Mouse (Mus musculus) gastrocnemius, postnatal 36 days (tissue): ENCODE data around the gene Gm43720. TPM values are rescaled to one million over a fixed set of nuclear protein-coding genes. Genes with fewer than 3 reads are reported as not detected.

Source experiments
- DNase-seq, 2 experiments: peaks; one replicate each; pipeline ENCODE4 v3.0.0; 2022
- intact Hi-C: fragments of 180-260 bp; cut with DNase I; formaldehyde crosslinking; loops from one replicate; pipeline ENCODE4 v1.15.1; 2025
- long read RNA-seq, 2 experiments: library from polyadenylated mRNA; stranded (forward); transcript quantifications; one replicate each; pipeline ENCODE4 v2.0.0; 2021
- total RNA-seq, 2 experiments: library from RNA; stranded (reverse); gene quantifications; 2 replicates each; pipeline ENCODE4 v1.2.3; 2021

Gm43720 gene
- not detected for total RNA-seq
- long read RNA-seq, experiment 1 = 0 reads
- long read RNA-seq, experiment 2 = 0 reads

GRCm38 (mm10) chr5:138279585-138280424, at the start of gene Gm43720, which contains the start of the genes Gpc2 and Stag3:
Gene Gm43720 (minus strand): TSS chr5:138279958.
Gene Gpc2 (minus strand): TSS chr5:138280005.
Gene Stag3 (plus strand): TSS chr5:138280240.
- intact Hi-C loops = no loop called here
- DNase-seq = peak; percentile 67 to 69

- intact Hi-C loops = no loop called here
- DNase-seq = no peak
Measured at GRCm38 (mm10) chr5:138312795-138313194, 33.0 kb upstream of the Gm43720 start.

- intact Hi-C loops = no loop called here
- DNase-seq = no peak
Measured at GRCm38 (mm10) chr5:138299613-138300012, 19.9 kb upstream of the Gm43720 start.

- intact Hi-C loops = no loop called here
- no peak for DNase-seq
Measured at GRCm38 (mm10) chr5:138294158-138294557, 14.4 kb upstream of the Gm43720 start.

DNA sequence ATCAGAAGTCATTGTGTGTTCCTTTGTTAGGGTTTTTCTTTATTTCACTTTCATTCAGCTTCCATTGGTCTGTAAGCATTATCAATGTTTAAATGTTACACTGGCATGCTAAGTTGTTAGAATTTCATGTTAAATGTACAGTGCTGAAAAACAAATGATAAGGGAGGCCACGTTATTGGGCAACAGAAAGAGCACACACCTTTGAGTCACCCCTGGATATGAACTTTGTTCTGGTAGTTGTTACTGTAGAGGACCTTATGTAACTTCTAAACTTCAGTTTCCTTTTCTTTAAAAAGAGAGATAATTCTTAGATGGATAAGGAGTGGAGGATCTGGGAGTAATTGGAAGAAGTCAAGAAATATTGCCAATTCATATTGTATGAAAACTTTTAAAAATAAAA, 11.9 kb upstream of the Gm43720 start:
- DNase-seq = no peak
- intact Hi-C loops = no loop called here

DNA sequence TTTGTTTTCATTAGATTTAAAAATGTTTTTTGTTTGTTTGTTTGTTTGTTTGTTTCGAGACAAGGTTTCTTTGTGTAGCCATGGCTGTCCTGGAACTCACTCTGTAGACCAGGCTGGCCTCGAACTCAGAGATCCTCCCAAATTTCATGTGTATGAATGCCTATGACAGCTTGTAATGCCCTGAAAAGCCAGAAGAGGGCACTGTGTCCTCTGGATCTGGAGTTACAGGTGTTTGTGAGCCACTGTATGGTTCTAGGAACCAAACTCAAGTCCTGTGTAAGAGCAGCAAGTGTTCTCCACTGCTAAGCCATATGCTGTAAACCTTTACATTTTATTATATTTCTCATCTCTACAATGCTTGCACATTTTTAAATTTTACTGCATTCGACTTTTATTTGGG, 8.1 kb upstream of the Gm43720 start:
- no peak for DNase-seq
- intact Hi-C loops = no loop called here

GRCm38 (mm10) chr5:138283540-138283939, 3.8 kb upstream of the Gm43720 start:
- DNase-seq = no peak
- intact Hi-C loops = no loop called here

- intact Hi-C loops = no loop called here
- no peak for DNase-seq
Measured at GRCm38 (mm10) chr5:138281798-138282197, 2.0 kb upstream of the Gm43720 start.

- intact Hi-C loops = no loop called here
Measured at GRCm38 (mm10) chr5:138280829-138281228, 1.1 kb upstream of the Gm43720 start.

GRCm38 (mm10) chr5:138280425-138280768, 639 bp upstream of the Gm43720 start:
- DNase-seq = no peak
- intact Hi-C loops = no loop called here

More at GRCm38 (mm10) chr5:138280829-138281228, 1.1 kb upstream of the Gm43720 start:
- no peak for DNase-seq

DNA sequence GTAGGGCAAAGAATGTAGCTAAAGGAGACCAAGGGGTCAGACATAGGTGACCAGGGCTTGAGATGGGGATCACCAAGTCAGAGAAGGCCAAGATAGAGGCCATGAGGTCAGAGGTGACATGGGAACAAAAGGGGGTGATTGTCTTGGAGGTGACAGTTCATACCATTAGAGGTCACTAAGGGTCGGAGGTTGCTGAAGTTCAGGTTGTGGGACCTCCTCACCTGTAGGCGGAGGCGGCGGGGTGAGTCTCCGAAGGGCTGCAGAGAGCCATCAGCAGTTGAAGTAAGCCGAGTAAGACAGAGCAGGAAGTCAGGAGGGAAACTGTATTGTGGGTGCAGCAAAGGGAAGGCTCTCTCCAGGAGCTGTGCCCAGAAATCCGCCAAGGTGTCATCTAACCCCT, 1.8 kb downstream of the Gm43720 start:
- no peak for DNase-seq
- intact Hi-C loops = no loop called here

GRCm38 (mm10) chr5:138275216-138276050, 4.3 kb downstream of the Gm43720 start:
- no peak for DNase-seq
- intact Hi-C loops = no loop called here

DNA sequence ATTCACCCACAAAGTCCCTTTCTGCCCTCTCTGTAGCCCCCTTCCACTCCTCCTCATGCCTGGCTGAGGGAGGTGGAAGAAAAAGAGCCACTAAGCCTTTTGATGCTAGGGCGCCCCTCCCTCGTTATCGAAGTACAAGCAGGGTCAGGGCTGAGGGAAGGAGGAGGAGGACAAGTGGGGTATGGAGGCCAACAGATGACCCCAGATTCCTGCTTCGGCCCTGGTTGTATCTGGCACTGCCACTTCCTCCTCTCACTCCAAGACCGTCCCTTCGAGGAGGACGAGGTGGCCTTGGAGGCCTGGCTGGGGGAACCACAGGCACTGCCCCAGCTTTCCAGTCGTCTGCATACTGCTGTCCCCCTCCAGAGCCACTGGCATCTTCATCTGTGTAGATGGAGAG, 5.6 kb downstream of the Gm43720 start:
- no peak for DNase-seq
- intact Hi-C loops = no loop called here

DNA sequence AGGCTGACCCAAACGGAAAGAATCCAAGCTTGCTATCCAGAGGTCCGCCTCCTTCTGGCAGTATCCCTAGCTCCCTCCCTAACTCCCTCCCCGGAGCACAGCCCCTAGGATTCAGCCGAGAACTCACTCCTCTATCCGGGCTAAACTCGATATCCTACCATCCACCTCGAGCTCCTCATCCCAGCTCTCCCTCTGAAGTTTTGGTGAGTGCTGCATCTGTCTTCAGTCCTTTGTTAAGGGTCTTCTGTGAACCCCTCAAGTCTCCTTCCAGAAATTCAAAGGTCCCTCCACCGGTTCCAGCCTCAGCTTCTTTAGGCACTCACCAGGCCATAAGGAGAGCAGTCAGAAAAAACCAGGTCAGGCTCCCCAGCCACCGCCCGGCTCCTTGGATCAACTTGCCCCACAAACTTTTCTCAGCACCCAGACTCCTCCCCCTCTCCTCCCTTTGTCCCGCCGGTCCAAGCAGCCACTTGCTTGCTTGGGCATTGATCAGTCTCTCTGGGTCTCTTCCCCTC, 7.3 kb downstream of the Gm43720 start, which contains the start of gene Gal3st4:
Gene Gal3st4 (minus strand): TSS at position 432 of the 515 bp plus-strand sequence.
- intact Hi-C loops = no loop called here
- no peak for DNase-seq

- no peak for DNase-seq
- intact Hi-C loops = no loop called here
Measured at GRCm38 (mm10) chr5:138271232-138271631, 8.5 kb downstream of the Gm43720 start.

DNA sequence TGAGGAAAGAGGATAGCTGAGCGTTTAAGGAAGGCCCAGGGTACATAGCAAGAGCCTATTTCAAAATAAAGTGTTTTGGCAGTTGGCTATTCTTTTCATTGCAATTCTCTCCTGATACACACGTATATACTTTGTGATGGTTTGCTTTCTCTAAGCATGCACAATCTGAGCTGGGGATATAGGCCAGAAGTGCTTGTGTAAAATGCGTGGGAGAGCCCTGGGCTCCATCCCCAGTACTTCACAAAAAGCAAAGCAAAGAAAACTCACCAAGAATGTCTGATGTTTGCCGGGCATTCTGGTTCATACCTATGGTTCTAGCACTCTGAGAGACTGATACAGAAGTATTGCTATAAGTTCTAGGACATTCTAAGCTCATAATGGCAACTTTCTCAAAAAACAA, 10.8 kb downstream of the Gm43720 start:
- intact Hi-C loops = no loop called here
- DNase-seq = no peak

- intact Hi-C loops = no loop called here
- no peak for DNase-seq
Measured at GRCm38 (mm10) chr5:138267114-138267513, 12.6 kb downstream of the Gm43720 start.

DNA sequence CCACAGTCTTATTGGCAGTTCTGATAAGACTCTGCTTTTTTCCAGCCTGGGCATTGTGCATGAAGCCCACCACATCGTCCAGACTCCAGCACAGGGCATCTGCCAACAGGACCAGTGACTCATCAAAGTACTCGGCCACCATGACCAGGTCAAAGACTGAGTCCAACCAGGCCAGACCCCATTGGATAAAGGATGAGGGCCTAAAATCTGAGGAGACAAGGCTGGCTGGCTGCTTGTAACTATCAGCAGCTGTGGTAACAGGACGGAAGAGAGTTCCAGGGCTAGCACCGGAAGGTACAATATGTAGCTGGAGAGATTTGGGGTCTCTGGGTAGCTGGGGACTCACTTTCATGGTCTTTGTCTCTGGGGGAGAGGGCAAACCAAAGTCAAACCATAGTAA, 14.0 kb downstream of the Gm43720 start:
- intact Hi-C loops = no loop called here
- DNase-seq = no peak

- intact Hi-C loops = no loop called here
- DNase-seq = no peak
Measured at GRCm38 (mm10) chr5:138264207-138264578, 15.6 kb downstream of the Gm43720 start.

- DNase-seq = peak; percentile 85 to 90
- intact Hi-C loops = no loop called here
Measured at GRCm38 (mm10) chr5:138263260-138264206, 16.2 kb downstream of the Gm43720 start, which contains the start of gene BC037034. Gene BC037034 (minus strand): TSS chr5:138264033.
